Mouse (Mus musculus): ENCODE measurements at regions not wholly inside any gene's neighbourhood (a gene's known extent, or its start where the extent isn't known, plus 50 kb on each side); places are given as distances from the start of the nearest gene placed in this dataset.

DNA sequence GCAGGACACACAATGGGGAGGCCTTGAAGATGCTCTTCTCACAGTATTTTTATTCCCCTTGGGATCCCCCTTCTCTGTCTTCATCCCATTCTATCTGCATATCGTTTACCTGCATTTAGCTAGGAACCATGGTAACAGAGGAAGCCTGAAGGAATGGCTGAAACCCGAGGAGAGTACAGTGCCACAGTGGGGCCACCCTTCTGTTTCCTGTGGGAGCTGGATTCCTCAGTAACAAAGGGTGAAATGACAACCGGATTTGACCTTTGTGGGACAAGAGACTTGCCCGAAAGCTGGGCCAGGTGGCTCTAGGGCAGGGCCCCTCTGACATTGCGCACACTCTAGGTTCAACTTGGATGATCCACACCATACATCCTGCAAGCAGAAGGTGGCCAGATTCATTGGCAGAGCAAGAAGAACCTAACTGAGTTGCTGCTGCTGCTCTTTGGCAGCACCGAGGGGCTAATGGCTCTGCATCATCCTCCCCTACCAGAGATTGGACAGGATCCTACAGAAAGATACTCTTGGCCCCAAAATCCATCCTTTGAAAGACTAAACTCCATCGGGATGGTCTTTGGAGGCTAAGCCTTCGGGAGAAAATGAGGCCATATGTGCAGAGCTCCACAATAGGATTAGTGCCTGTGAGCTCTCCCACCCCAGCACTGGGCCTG, 310.0 kb downstream of the Sox9 start:
- DNase-seq (ENCODE audit: low read depth, low spot score) = no peak

DNA sequence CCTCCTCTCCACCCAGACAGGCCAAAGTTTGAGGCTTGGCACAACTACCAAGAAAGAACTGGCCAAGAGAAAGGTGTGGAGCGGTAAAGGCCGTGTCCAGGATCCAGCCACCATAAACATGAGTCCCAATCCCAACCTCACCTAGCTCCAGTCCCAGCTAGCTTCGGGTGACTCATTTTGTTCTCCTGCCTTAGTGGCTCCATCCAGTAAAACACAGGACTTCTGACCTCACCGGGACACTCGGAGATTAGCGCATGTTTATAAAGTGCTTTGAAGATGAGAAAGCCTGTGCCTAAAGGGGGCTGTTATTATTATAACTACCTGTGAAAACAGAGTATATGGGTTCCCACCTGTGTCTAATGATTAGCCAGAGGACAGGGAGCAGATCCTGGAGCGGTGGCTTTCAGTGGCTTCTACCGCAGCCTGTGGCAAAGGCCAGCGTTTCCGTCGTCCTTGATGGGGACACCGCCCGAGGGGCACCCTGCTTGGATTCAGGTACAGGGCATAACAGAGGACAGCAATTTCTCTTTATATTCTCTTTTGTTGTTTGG, 311.9 kb downstream of the Sox9 start:
- no peak for DNase-seq (ENCODE audit: low read depth, low spot score)

DNA sequence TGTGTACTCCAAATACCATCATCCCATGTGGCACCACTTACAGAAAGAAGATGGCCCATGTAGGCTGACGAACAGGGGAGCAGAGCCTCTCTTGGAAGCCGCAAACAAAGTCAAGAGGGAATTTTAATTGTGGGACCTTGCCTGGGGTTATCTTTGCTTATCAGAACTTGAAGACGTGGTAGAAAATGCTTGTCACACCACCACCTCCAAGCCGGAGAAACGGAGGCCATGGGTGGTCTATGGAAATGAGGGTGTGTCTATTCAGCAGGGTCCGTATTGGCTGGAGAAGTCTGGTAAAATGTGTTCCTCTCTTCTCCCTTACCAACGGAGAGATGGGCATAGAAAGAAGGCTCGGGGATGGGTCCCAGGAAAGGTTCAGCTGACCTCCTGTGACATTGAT, 313.6 kb downstream of the Sox9 start:
- no peak for DNase-seq (ENCODE audit: low read depth, low spot score)

DNA sequence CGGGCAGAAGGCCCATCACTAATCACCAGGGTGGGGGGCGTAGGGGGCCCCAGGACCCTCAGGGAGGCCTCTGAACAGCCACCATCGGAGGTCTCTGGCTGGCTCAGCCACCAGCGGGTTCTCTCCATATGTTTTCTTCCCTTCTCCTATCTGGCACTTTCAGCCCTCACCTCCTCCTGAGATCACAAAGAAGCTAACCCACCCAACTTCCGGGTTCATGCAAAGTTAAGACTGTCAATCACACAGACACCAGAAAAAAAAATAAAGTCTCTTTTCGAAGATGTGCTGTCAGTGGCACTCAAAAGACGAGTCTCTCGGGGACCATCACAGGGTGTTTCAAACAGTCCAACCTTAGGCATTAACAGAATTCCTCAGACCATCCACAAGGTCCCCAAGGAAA, 314.2 kb downstream of the Sox9 start:
- no peak for DNase-seq (ENCODE audit: low read depth, low spot score)

DNA sequence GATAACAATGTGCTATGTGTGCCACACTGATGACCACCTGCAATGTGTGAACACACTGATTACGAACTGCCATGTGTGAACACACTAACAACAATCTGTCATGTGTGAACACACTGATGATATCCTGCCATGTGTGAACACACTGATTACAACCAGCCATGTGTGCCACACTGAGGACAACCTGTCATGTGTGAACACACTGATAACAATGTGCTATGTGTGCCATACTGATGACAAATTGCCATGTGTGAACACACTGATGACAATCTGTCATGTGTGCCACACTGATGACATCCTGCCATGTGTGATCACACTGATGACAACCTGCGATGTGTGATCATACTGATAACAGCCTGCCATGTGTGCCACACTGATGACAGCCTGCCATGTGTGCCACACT, 316.3 kb downstream of the Sox9 start:
- DNase-seq (ENCODE audit: low read depth, low spot score) = no peak

DNA sequence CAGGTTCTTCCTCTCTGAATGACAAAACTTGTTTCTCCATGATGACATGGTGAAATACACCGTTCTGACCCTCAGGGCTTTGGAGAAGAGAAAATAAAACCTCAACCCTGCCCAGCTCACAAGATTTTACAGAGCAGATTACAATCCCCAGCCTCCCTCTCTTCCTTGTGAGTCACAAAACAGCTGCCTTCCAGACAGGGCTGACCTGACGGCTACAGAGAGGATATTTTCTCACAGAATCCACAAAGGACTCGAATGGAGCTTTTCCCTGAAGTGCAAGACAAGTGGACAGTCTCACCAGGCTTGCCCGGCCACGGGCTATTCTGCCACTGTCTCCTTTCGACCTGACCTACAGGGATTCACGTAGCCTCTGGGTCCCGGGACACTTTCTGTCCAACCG, 318.8 kb downstream of the Sox9 start:
- DNase-seq (ENCODE audit: low read depth, low spot score) = no peak

DNA sequence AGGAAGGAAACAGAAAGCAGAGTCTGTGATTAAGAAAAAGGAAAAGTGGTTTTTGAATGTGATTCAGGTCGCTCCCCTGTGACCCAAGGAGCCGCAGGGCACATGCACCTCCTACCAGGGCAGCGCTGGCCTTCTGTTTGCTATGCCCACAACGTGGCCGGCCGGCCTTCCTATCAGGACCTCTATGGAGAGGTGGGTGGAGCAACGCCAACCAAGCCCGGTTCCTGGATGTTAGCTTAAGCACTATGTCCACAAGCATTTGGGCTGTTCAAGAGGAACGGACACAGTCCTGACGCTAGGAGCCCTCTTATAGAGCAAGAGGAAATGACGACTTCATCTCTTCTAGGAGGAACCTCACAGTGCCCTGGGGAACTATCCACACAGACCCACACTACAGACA, 319.5 kb downstream of the Sox9 start:
- no peak for DNase-seq (ENCODE audit: low read depth, low spot score)

DNA sequence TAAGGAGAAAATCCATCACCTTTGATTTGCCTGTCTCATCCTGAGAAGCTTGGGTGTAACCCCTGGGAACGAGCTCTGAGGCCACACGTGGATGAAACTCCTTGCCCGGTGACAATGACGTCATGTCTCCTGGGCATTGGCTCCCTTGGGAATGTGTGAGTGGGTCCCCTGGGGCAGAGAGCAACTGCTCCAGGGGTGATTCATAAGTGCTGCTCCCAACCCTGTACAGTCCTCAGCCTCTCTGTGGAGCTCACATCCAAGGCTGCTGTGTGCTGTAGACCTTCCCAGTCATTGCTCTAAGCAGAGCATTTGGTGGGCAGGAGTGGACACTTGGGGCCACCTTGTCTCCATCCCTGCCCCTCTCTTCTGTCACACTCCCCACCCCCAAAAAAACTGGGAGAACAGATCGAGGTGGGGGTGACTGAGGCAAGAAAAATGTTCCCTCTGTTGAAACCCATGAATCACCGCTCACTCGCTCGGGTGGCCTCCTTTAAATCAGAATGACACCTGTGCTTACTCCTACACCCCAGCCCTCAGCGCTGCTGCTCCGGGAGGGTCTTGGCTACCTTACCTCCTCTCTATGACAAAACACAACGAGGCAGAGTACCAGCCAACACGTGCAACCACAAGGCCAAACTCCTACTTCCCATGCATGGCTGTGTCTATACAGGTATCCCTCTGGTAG, 321.3 kb downstream of the Sox9 start:
- no peak for DNase-seq (ENCODE audit: low read depth, low spot score)

DNA sequence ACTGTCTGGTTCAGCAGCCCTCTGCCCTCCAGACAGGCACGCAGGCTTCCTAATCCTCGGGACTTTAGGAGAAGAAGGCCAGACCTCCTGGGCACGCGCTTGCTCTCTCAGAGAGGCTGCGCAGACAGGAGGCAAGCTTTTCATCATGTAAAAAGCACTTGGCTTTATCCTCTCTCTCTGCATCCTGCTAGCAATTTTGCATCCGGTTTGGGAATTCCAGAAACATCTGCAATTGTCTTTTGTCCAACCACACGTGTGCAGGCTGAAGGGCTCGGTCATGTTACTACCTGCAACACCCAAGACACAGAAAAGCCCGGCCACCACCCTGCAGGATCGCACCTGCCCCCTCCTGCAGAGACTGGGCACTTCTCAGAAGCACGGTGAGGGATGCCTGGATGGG, 323.3 kb downstream of the Sox9 start:
- no peak for DNase-seq (ENCODE audit: low read depth, low spot score)

DNA sequence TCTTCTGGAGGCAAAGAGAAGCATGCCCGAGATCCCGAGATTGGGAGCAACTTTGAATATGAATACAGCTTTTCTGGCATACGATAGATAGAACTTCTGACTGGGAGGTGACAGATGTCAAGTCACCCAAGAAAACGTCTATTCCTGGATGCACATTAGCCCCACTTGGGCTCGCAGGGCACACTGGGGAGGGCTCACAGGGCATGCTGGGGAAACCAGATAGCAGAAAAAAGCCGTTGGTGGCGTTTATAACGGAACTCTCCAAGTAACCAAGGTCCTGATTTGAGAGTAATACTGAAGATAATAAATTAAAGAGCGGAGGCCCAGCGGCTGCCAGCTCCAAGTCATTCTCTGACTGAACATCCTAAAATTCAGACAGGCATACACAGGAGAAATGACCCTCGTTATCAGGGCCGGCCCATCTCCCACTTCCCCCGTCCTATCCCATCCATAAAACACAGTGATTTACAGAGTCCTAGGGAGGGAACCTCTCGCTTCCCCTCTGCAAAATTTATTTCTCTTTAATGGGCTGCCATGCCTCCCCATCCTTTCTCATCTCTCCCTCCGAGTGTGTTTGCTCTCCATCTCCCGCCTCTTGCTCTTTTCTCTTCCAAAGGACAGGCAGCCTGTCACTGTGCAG, 325.3 kb downstream of the Sox9 start:
- DNase-seq (ENCODE audit: low read depth, low spot score) = no peak

DNA sequence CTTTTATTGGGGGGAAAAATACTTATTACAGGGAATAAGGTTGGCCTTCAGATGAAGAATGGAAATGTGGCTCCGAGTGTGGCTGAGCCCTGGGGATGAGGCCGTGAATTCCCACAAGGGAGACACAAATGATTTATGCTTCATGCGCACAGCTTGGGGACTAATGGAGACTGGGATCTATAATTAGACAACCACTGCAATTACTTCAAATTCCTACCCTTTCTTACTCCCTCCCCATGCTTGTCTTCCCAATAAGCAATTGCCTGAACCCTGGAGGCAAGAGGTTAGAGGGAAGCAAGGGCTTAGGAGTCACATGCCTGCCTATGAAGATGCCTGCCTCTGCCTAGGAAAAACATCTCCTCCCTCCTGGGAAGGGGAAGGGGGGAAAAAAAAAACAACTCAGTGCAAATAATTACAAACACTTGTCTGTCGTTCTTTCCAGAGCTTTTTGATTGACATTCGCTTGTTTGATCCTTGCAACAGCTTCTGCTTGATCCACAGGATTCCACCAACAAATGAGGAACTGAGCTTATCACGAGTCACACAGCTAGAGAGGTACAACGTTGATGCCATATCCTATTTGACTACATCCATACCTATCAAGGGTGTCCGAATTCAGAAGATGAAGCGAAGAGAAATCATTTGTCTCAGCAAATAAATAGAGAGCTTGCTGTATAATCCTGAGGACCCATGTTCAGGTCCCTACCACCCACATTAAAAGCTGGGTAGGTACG, 326.1 kb downstream of the Sox9 start:
- DNase-seq (ENCODE audit: low read depth, low spot score) = no peak

DNA sequence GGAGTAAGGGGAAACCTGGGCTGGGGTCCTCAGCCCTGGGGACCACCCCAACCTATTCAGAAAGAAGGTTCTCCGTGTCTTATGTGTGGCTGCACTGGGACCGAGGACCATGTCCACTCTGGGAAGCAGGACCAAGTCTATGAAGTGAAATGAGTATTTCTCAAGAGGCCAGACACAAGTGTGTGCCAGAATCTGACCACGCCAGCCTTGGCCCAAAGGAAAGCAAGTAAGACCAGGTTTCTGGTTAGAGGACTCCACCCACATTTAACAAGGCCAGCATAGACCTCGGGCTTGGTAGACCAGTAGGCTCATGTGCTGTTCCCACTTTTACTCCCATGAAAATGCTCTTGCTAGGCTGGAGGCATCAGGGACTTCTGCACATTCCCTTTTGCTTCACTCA, 327.1 kb downstream of the Sox9 start:
- DNase-seq (ENCODE audit: low read depth, low spot score) = no peak

DNA sequence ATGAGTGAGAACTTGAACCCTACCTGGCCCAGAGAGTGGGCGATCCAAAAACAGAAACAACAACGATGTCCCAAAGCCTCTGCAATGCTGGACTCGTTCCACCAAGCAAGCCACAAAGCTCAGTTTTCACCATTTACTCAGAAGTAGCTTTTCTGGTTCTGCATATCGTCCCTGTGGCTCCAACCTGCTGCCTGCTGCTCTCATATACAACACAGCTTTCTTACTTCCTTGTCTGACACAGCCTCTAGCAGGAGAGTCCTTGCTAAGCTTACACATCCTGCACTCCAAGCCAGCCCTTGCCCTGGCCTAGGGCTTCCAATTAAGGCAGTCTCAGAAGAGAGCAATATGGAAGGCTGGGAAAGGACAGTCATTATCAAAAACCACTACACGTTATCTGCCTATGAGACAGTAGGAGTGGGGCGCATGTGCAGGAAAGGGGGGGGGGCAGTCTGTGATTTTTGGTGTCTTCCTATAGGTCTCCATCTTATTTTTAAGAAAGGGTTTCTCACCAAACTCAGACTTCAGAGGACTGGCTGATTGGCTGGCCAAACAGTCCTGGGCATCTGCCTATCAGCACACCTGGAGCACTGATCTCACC, 331.3 kb downstream of the Sox9 start:
- DNase-seq (ENCODE audit: low read depth, low spot score) = no peak

DNA sequence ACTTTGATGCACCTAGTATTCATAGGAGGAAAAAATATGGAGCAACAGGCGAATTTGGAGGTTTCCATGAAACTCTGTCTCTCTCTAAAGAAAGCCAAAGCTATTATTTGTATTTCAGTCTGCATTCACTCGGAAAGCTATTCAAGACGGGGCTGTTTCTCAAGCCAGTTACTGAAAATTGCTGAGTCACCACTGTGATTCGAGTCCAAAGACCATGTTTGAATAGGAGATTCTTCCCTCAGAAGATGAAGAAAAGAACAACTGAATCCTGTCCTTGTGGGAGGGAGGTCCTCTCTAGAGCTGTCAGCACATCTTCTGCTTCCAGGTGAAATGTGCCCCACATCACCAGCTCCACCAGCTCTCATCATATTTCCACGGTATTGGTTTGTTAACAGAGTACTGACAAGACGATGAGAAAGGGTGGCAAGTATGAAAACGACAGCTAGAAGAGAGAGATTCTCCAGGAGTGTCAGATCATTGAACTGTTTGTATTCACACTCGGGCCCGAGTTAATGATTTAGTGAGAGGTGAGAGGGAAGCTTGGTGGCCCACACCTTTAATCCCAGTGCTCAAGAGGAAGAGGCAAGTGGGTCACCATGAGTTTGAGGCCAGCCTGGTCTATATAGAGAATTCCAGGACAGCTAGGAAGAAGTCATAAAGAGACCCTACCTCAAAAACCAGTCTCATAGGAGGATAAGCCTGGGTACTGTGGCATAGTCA, 335.3 kb downstream of the Sox9 start:
- no peak for DNase-seq (ENCODE audit: low read depth, low spot score)

DNA sequence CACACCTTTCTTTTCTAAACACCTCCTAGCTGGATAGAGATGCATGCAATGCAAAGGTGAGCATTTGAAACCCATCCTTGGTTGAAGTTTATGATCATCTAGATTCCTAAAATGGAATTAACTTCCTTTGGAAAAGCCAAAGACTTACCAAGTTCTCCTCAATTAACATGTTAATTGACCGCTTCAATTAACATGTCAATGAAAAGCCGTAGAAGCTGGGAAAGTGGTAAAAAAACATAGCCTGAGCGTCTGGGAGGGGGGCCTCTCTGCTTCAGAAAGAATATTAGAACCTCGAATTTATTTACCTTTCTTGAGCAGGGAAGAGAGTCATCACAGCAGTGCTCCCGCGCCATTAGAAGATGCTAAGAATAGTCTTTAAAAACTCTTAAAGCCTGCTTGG, 338.5 kb downstream of the Sox9 start:
- DNase-seq (ENCODE audit: low read depth, low spot score) = no peak

DNA sequence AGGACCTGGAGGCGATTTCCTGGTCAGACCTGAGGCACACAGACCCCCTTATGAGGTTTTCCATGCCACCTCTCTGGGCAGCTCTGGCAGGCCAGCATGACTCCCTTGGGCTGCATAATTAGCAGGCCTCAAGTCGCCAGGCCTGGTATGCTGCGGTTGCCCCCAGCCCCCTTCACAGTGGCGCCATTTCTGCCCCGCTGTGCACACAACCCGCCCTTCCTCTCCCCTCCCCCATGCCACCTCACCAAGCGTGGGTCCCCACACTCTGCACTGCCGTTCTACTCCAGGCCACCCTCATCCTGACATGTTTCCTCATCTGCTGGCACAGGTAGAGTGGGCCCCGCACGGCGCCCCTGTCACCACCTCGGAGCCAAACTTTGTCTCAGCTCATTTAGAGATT, 339.3 kb downstream of the Sox9 start:
- DNase-seq (ENCODE audit: low read depth, low spot score) = no peak

DNA sequence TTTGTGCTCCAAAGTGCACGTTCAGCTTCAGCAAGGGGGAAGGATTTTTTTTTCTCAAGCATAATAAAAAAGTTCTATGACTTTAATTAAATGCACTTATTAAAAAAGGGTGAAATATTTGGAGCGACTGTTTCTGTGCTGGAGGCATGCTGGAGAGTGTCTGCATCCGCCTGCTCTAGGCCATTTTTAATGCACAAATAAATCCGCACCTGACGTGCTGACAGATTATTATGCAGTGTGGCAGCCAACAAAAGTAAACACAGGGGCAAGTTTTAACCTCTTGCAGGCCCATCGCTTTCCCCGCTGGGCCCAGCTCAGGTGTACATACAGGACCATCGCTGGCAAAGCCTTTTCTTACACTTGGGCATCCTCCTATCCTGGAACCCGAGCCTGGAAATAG, 340.1 kb downstream of the Sox9 start:
- DNase-seq (ENCODE audit: low read depth, low spot score) = no peak

DNA sequence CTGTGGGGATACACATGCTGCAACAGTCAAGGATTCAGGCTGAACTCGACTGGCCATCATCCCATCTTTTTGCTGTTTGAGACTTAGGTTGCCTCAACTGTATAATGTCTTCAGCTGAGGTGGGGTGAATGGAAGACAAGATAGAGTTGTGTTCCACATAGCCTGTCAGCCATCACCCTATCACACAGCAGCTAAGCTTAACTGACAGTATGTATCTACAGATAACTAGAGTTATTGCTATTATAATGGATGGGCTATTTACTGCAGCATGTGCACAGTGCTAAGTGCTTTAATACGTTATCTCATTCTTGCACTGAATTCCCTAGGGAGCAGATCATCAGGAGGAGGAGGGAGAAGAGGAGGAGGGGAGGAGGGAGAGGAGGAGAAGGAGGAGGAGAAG, 340.9 kb downstream of the Sox9 start:
- no peak for DNase-seq (ENCODE audit: low read depth, low spot score)

DNA sequence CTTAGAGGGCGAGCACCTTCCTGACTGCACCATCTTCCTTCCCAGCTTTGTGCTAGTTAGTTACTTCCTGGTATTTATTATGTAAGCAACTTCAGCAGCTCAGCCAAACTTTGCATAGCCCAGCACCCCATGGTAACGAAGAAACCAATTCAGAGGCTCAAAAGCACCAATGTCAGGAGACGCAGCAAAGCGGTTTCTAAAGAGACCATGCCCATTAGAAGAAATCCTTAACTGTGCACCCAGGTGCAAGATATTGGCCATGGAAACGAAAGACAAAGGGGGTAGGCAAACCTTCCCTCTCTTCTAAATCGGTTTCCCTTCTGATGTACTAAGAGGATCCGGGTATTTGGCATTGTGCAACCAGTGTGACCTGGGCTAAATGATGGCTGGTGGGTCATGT, 343.8 kb downstream of the Sox9 start:
- DNase-seq (ENCODE audit: low read depth, low spot score) = no peak

DNA sequence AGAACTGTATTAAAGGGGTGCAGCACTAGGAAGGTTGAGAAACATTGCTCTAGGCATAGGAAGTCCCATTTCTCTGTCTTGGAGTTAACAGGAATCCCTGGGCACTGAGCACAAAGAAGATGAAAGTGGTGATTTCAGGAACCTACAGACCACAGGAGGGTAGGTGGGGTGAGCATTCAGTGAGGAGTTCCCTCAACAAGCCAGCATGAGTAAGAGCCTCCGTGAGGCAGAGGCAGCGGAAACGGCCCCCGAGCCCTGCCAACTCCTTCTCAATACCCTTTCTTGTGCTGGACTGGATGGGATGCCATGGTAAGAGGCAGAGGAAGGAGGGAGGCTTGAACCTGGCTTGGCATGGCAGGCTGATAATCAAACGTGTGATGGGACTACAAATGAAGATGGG, 347.2 kb downstream of the Sox9 start:
- DNase-seq (ENCODE audit: low read depth, low spot score) = no peak

DNA sequence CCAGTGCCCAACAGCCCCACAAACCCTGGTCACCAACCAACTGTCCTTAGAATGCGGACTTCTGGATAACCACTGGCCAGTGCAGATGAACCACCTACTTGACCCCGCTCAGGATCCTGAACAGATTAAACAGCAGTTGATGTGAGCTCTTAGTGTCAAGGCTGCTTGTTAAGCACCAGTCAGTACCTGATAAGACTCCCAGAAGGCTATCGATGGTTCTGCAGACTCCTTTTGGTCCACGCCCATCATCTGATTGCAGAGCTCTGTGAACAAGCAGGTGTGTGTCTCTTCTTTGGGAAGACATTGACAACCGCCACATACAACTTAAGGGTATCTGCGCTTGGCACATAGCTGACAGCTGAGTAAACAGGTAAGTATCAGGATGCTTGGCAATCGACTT, 348.0 kb downstream of the Sox9 start:
- no peak for DNase-seq (ENCODE audit: low read depth, low spot score)
